In genomic region chr7:81452971-81453441, GRCm38 (mm10) we compare ENCODE assay signal across 10 mouse cellular contexts. TPM values are rescaled to one million over a fixed set of nuclear protein-coding genes. Genes with fewer than 3 reads are reported as not detected.
DNase-seq lines count a peak whose midpoint lies in the region; ATAC-seq lines count a peak whose summit lies in the region.
"Had no signal": no experiment of that assay in that cellular context is flagged by ENCODE, and none has a peak within 500 bp of the region (broad histone marks: within the 10 kb centered on the region; RNA-seq: fewer than 3 reads in every experiment).

No protein-coding gene starts in this region.

- DNase-seq in gastrocnemius, adult 18-20 months (ENCODE audit: low spot score) = peak; percentile 58
- DNase-seq in gastrocnemius, postnatal 4 days (ENCODE audit: low spot score in 2 of 2) = no peak
- peak; percentile 71 for DNase-seq in adrenal gland, postnatal 14 days
- peak; percentile 44 to 47 for DNase-seq in layer of hippocampus, postnatal 14 days (ENCODE audit: low spot score in 2 of 2)
- DNase-seq in urinary bladder, adult 2 months (ENCODE audit: low spot score) = no peak

- peak; percentile 17 for ATAC-seq in forebrain, embryonic 15.5 days (replicated peaks)
- peak; percentile 44; the same call in 1 of the 2 replicates for ATAC-seq in hindbrain, embryonic 12.5 days (ENCODE audit: low FRiP score)
- peak; percentile 20; the same call in 1 of the 2 replicates for ATAC-seq in neural tube, embryonic 13.5 days (ENCODE audit: low read depth)

- peak overlapping the region; percentile 47 for H3K4me3 ChIP-seq in forebrain, embryonic 15.5 days
- peak overlapping the region; percentile 57 for H3K4me3 ChIP-seq in hindbrain, embryonic 12.5 days
- H3K4me3 ChIP-seq in neural tube, embryonic 13.5 days = peak overlapping the region; percentile 55

- WGBS in forebrain, embryonic 15.5 days = 6% methylated on average over 21 of the region's 21 CpGs
- WGBS in hindbrain, embryonic 12.5 days = 6% methylated on average over 21 of the region's 21 CpGs
- 4% methylated on average over 21 of the region's 21 CpGs for WGBS in neural tube, embryonic 13.5 days

- H3K4me2 ChIP-seq in forebrain, embryonic 15.5 days (replicated peaks) = peak overlapping the region; percentile 96
- peak overlapping the region; percentile 92 for H3K4me2 ChIP-seq in hindbrain, embryonic 12.5 days (replicated peaks)
- peak overlapping the region; percentile 90 for H3K4me2 ChIP-seq in neural tube, embryonic 13.5 days

- no peaks in the 10 kb centered on the region for H3K9me3 ChIP-seq in forebrain, embryonic 15.5 days
- no peaks in the 10 kb centered on the region for H3K9me3 ChIP-seq in hindbrain, embryonic 12.5 days (replicated peaks)
- H3K9me3 ChIP-seq in neural tube, embryonic 13.5 days = no peaks in the 10 kb centered on the region

- H3K9ac ChIP-seq in forebrain, embryonic 15.5 days (replicated peaks) = 0 out of 2 replicates have a peak overlapping the region, but pooled peaks have one; percentile 5
- H3K9ac ChIP-seq in hindbrain, embryonic 12.5 days = no peak overlapping the region
- peak overlapping the region; percentile 49 for H3K9ac ChIP-seq in neural tube, embryonic 13.5 days

- peaks cover 26% of the 10 kb centered on the region for H3K4me1 ChIP-seq in forebrain, embryonic 15.5 days
- peaks cover 24% of the 10 kb centered on the region for H3K4me1 ChIP-seq in hindbrain, embryonic 12.5 days
- peaks cover 31% of the 10 kb centered on the region for H3K4me1 ChIP-seq in neural tube, embryonic 13.5 days (replicated peaks)

- H3K36me3 ChIP-seq in forebrain, embryonic 15.5 days = no peaks in the 10 kb centered on the region
- no peaks in the 10 kb centered on the region for H3K36me3 ChIP-seq in hindbrain, embryonic 12.5 days
- no peaks in the 10 kb centered on the region for H3K36me3 ChIP-seq in neural tube, embryonic 13.5 days

- peaks cover 68% of the 10 kb centered on the region for H3K27me3 ChIP-seq in forebrain, embryonic 15.5 days
- H3K27me3 ChIP-seq in hindbrain, embryonic 12.5 days = peaks cover 70% of the 10 kb centered on the region
- peaks cover 78% of the 10 kb centered on the region for H3K27me3 ChIP-seq in neural tube, embryonic 13.5 days

- H3K27ac ChIP-seq in forebrain, embryonic 15.5 days (replicated peaks) = no peak overlapping the region
- H3K27ac ChIP-seq in hindbrain, embryonic 12.5 days = no peak overlapping the region
- H3K27ac ChIP-seq in neural tube, embryonic 13.5 days (replicated peaks) = no peak overlapping the region

RNA-seq across cellular contexts. Expression of gene Cpeb1, which starts 2.3 kb away (rescaled TPM):
- total RNA-seq in gastrocnemius, adult 18-20 months (2021) = 10 to 100 TPM; 47.5 to 67.3 TPM
- 10 to 100 TPM in 1 of 2 experiments, 1 to 10 TPM in 1; 7.2 to 10.9 TPM for total RNA-seq in gastrocnemius, postnatal 4 days (2021)
- total RNA-seq in adrenal gland, postnatal 14 days (2021) = 13.1 and 17.1 TPM in 2 replicates
- 2.0 and 2.1 TPM in 2 replicates for polyA plus RNA-seq in forebrain, embryonic 15.5 days (2015; fragmentation: Nextera tagmentation; extraction: Ambion mirVana)
- polyA plus RNA-seq in hindbrain, embryonic 12.5 days (2016; fragmentation: Nextera tagmentation; extraction: Ambion mirVana) = 2.5 and 2.9 TPM in 2 replicates
- 10 to 100 TPM; 66.2 to 72.0 TPM for total RNA-seq in layer of hippocampus, postnatal 14 days (2021)
- polyA plus RNA-seq in neural tube, embryonic 13.5 days (2015; fragmentation: Nextera tagmentation; extraction: Ambion mirVana) = 4.7 and 7.3 TPM in 2 replicates
- 52.4 and 67.9 TPM in 2 replicates for polyA plus RNA-seq in urinary bladder, adult 2 months (2012; rRNA removed)
- total RNA-seq: CH12.LX; hematopoietic stem cell, adult 5-6 weeks had no signal

RNA-seq across cellular contexts. Expression of gene Ap3b2, which starts 40.7 kb away (rescaled TPM):
- under 1 TPM; 0.11 to 0.36 TPM for total RNA-seq in gastrocnemius, adult 18-20 months (2021)
- 1 to 10 TPM; 4.9 to 5.9 TPM for total RNA-seq in gastrocnemius, postnatal 4 days (2021)
- 8.8 and 11.7 TPM in 2 replicates for total RNA-seq in adrenal gland, postnatal 14 days (2021)
- polyA plus RNA-seq in forebrain, embryonic 15.5 days (2015; fragmentation: Nextera tagmentation; extraction: Ambion mirVana) = 119 and 120 TPM in 2 replicates
- polyA plus RNA-seq in hindbrain, embryonic 12.5 days (2016; fragmentation: Nextera tagmentation; extraction: Ambion mirVana) = 73.3 and 75.0 TPM in 2 replicates
- total RNA-seq in layer of hippocampus, postnatal 14 days (2021) = 100 to 1,000 TPM; 151 to 159 TPM
- polyA plus RNA-seq in neural tube, embryonic 13.5 days (2015; fragmentation: Nextera tagmentation; extraction: Ambion mirVana) = 127 and 131 TPM in 2 replicates
- polyA plus RNA-seq in urinary bladder, adult 2 months (2012; rRNA removed) = 1.4 and 2.1 TPM in 2 replicates
- total RNA-seq: CH12.LX; hematopoietic stem cell, adult 5-6 weeks had no signal

RNA-seq across cellular contexts. Expression of gene BC048679, which starts 45.1 kb away (rescaled TPM):
- total RNA-seq in gastrocnemius, adult 18-20 months (2021) = 1 to 10 TPM; 4.2 to 9.7 TPM
- total RNA-seq in gastrocnemius, postnatal 4 days (2021) = not detected
- total RNA-seq in adrenal gland, postnatal 14 days (2021) = not detected in 2 replicates
- polyA plus RNA-seq in forebrain, embryonic 15.5 days (2015; fragmentation: Nextera tagmentation; extraction: Ambion mirVana) = not detected in 2 replicates
- not detected in 2 replicates for polyA plus RNA-seq in hindbrain, embryonic 12.5 days (2016; fragmentation: Nextera tagmentation; extraction: Ambion mirVana)
- not detected for total RNA-seq in layer of hippocampus, postnatal 14 days (2021)
- polyA plus RNA-seq in neural tube, embryonic 13.5 days (2015; fragmentation: Nextera tagmentation; extraction: Ambion mirVana) = not detected in 2 replicates
- polyA plus RNA-seq in urinary bladder, adult 2 months (2012; rRNA removed) = not detected in 2 replicates
- total RNA-seq: CH12.LX; hematopoietic stem cell, adult 5-6 weeks had no signal

Comparison
In these comparisons a context has a peak if more than half of its experiments do, and no peak if none do; other contexts are left out.
1. DNase-seq: peak in gastrocnemius, adult 18-20 months (single experiment), adrenal gland, postnatal 14 days (single experiment) and layer of hippocampus, postnatal 14 days (2 of 2); none in gastrocnemius, postnatal 4 days (0 of 2) and urinary bladder, adult 2 months (single experiment).
2. RNA of gene Ap3b2, which starts 40.7 kb away (total RNA-seq): 151 to 159 TPM in layer of hippocampus, postnatal 14 days; 8.8 to 11.7 TPM in adrenal gland, postnatal 14 days, 4.9 to 5.9 TPM in gastrocnemius, postnatal 4 days and 0.11 to 0.36 TPM in gastrocnemius, adult 18-20 months; every median in the first group is over 10 times any median in the second.
3. Peak in every context shown above with its lines, with median percentiles within 50 percentile points of each other: ATAC-seq, H3K4me2 ChIP-seq and H3K4me3 ChIP-seq.